Mouse (Mus musculus) urinary bladder, adult 2 months (tissue): Measurements from ENCODE around the gene Sirt4. TPM values are rescaled to one million over a fixed set of nuclear protein-coding genes. Genes with fewer than 3 reads are reported as not detected.

Experiments used
- DNase-seq: peaks from one replicate; pipeline ENCODE4 v3.0.0; 2022; ENCODE audit warnings: low spot score
- polyA plus RNA-seq: library from polyadenylated mRNA; depleted of rRNA; stranded (reverse); fragments of >200 nt; gene quantifications from 2 replicates; pipeline ENCODE4 v1.2.3, GENCODE M21; 2012; rRNA removed

The Sirt4 gene
- polyA plus RNA-seq, 1 experiment, result 75.8 TPM

GRCm38 (mm10) chr5:115434853-115435754, 49.4 kb downstream of the Sirt4 start:
- DNase-seq, result no peak

GRCm38 (mm10) chr5:115434280-115434852, 50.2 kb downstream of the Sirt4 start:
- no peak for DNase-seq

GRCm38 (mm10) chr5:115433191-115433590, 51.3 kb downstream of the Sirt4 start:
- no peak for DNase-seq

GRCm38 (mm10) chr5:115432395-115432794, 52.1 kb downstream of the Sirt4 start:
- no peak for DNase-seq

- DNase-seq, result no peak
Observed at GRCm38 (mm10) chr5:115431898-115432259, 52.6 kb downstream of the Sirt4 start.

- no peak for DNase-seq
Observed at GRCm38 (mm10) chr5:115431061-115431897, 53.2 kb downstream of the Sirt4 start.

GRCm38 (mm10) chr5:115430187-115430960, 54.2 kb downstream of the Sirt4 start:
- DNase-seq, result no peak

- DNase-seq, result no peak
Observed at GRCm38 (mm10) chr5:115429359-115430186, 55.0 kb downstream of the Sirt4 start, which contains the start of gene Msi1. Msi1 (plus strand) TSS chr5:115429599.

GRCm38 (mm10) chr5:115428831-115429358, 55.6 kb downstream of the Sirt4 start:
- DNase-seq, result no peak

Other genes with a start within 250 kb of the Sirt4 start
- 52.7 and 63.5 TPM in 2 replicates for gene Pop5, start 248.9 kb downstream of the Sirt4 start, polyA plus RNA-seq
- gene Rnf10, start 211.8 kb downstream of the Sirt4 start, polyA plus RNA-seq, result 144 and 157 TPM in 2 replicates
- gene Coq5, start 205.1 kb downstream of the Sirt4 start, polyA plus RNA-seq, result 23.9 and 26.4 TPM in 2 replicates
- 565 and 747 TPM in 2 replicates for gene Dynll1, start 183.7 kb downstream of the Sirt4 start, polyA plus RNA-seq
- gene Srsf9, start 157.5 kb downstream of the Sirt4 start, polyA plus RNA-seq, result 56.7 and 60.4 TPM in 2 replicates
- 13.6 and 18.0 TPM in 2 replicates for gene Gatc, start 143.5 kb downstream of the Sirt4 start, polyA plus RNA-seq
- gene Triap1, start 143.5 kb downstream of the Sirt4 start, polyA plus RNA-seq, result 47.5 and 63.9 TPM in 2 replicates
- gene Cox6a1, start 135.7 kb downstream of the Sirt4 start, polyA plus RNA-seq, result 940 and 1,078 TPM in 2 replicates
- gene Msi1, start 55.1 kb downstream of the Sirt4 start, polyA plus RNA-seq, result 1.7 and 3.0 TPM in 2 replicates
- gene Pla2g1b, start 18.5 kb downstream of the Sirt4 start, polyA plus RNA-seq, result not detected in 2 replicates
- 68.7 and 73.4 TPM in 2 replicates for gene Pxn, start 22.0 kb upstream of the Sirt4 start, polyA plus RNA-seq
- gene Rplp0, start 74.7 kb upstream of the Sirt4 start, polyA plus RNA-seq, result 2,459 and 2,490 TPM in 2 replicates
- gene Gcn1l1, start 80.5 kb upstream of the Sirt4 start, polyA plus RNA-seq, result 17.8 and 26.4 TPM in 2 replicates
- 57.6 and 58.7 TPM in 2 replicates for gene Rab35, start 147.2 kb upstream of the Sirt4 start, polyA plus RNA-seq
- gene Bicdl1, start 246.9 kb upstream of the Sirt4 start, polyA plus RNA-seq, result 46.5 and 55.3 TPM in 2 replicates